Mouse (Mus musculus): ENCODE measurements at regions not wholly inside any gene's neighbourhood (a gene's known extent, or its start where the extent isn't known, plus 50 kb on each side); places are given as distances from the start of the nearest gene placed in this dataset.

DNA sequence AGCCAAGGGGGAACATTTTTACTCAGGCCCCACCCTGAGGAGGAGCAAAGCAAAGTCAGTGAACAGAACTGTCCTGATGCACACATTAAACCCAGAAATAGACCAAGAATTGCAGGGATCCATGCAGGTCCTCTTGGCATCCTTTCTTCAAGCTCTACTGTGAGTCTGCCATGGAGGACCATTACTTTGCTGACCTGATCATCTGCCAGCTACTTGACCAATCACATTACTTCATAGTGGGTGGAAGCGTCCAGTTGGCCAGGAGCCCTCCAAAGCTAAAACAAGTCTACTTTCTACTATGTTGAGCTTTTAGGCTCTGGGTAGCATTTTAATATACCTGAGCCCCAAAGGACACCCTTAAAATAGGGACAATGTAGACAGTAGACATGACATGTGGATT, 98.6 kb upstream of the Lgalsl start:
- DNase-seq (ENCODE audit: low spot score in 2 of 2) = no peak

DNA sequence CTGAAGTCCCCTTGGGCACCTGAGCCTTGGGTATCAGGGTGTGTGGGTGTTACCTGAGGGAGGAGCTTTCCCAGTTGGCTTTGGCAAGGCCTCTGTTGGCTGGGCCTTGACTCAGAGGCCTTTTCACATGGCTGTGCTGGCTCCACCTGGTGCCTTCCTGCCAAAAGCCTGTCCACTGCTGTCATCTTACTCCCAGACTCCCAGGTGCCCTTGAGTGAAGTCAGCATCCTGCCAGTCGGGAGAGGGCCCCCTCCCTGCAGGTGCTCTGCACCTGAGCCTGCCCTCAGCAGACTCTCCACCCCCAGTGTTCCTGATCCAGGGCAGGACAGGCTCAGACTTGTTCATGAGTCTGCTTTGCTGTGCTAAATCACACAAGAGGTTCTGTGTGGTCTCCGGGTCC, 99.2 kb upstream of the Lgalsl start:
- DNase-seq (ENCODE audit: low spot score in 2 of 2) = no peak

DNA sequence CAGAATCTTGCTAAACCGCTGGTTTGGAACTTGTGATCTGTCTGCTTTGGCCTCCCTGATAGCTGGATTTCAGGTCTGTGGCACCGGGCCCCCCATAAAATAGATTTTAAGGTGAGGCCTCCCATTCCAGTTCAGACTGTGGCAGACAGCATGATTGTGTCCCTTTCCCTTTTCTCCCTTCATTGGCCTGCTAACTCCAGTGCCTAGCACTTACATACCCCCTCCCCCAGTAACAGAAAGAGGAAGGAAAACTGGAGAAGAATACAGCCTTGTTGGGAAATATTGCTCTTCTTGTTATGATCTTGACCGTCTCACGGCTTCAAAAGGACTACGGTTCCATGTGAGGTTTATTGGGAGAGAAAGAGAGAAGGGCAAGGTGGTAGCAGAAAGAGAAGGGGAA, 99.7 kb upstream of the Lgalsl start:
- no peak for DNase-seq (ENCODE audit: low spot score in 2 of 2)

DNA sequence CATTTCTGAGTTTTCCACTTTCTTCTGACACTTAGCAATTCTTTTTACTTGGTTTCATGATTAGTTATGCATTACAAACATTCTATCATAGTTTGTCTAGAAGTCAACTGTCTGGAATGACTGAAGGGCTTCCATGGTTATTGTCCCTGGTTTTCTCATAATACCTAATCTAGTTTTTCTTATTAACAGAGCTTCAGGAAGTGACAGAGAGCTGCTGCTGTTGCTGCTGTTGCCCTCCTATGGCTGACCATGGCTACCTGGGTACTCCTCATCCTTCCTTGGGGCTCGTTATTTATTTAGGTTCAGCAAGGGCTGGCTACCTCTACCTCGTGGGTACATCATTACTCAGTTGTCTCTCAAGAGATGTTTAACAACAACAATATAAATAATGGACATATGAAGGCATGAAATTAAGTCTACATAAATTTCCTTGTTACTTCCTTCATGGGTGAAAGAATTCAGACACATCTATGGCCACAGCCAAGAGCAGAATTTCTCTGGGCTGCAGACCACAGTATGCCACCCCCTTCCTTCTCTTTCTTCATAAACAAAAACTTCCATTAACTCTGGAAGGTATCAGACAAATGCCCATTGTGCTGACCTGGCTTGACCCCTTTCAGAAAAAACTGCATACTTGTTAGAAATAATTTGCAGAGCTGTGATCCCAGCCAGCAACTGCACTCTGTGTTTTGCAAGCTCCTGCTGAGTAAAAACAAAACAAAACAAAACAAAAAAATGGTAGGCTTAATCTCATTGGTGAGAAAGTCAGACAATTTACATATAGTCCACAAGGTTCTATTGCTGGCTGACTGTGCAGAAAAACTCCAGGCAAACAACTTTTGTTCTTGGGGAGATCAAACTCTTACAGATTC, 103.6 kb upstream of the Lgalsl start:
- no peak for DNase-seq (ENCODE audit: low spot score in 2 of 2)

DNA sequence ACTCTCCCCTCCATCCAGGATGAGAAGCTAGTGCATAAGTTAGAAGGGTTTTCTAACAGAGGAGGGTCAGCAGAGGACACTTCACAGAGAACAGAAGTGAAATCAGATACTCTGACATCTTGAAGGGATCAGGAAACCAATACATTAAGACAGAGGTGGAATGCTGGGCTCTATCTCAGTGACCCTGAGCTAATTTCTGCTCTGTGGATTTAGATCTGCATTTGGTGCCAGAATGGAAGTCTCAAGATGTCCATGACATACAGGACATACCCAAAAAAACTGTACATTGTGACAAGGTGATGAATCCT, 104.2 kb upstream of the Lgalsl start:
- no peak for DNase-seq (ENCODE audit: low spot score in 2 of 2)

DNA sequence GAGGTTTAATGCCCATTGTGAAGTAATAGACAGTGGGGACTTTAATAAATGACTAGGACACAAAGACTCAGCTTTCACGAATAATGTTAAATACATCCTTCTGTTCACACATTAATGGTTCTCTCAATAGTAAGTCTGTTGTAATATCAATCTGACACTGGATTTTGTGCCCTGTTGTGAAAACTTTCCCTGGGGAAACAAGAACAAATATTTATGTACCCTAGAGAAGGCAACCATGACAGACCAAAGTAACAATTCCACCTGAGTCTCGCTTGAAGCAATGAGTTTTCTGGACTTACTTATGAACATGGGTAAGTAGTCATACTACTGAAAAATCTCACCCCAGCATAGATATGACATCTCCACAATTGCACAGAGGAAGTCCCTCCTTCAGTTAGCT, 105.1 kb upstream of the Lgalsl start:
- DNase-seq (ENCODE audit: low spot score in 2 of 2) = no peak

DNA sequence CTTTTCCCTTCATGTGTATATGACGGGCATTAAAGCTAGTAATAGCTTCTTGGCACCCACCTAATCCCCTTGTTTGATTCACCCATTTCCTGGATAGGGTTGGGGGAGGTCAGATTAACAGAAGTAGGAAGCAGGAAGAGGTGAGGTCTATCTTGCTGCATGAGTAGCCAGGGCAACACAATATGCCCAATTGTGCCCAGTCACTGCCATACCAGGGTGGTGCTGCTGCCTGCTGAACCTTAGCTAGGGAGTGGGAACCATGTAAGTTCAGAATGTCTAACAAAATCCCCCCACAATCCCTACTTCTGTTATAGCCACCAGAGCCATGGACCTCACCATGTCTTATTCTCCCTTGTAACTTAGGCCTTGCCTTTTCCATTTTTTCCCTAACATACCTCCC, 106.1 kb upstream of the Lgalsl start:
- DNase-seq (ENCODE audit: low spot score in 2 of 2) = no peak

DNA sequence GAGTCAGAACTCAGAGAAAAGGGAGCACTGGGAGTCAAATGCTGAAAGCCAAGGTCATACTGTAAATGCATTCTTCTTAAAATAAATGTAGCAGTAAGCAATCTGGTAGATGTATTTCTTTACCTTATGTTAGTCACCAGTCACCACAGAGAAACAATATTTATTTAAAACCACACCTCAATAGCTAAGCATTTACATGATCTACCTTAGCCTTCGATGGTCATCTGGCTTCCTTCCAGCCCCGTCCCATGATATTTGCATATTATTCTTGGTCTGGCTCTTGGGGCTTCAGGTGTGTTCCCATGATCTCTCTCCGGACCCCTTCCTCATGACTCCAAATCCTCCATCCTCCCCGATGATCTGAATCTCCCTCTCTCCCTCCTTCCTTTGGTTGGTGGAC, 107.1 kb upstream of the Lgalsl start:
- DNase-seq (ENCODE audit: low spot score in 2 of 2) = no peak

DNA sequence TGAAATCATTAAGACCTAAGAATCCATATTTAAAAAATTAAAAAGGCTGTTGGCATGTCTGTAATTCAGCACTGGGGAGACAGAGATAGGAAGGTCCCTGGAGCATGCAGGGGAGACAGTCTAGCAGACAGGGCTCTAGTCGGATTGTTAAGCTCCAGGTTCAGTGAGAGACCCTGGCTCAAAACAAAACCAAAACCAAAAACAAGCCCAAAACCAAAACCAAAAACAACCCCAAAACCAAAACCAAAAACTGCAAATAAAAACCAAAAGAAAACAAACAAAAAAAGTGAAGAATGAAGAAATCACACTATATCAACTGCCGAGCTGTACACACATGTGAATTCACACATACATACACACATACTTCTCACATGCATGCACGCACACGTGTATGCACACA, 108.8 kb upstream of the Lgalsl start:
- no peak for DNase-seq (ENCODE audit: low spot score in 2 of 2)

DNA sequence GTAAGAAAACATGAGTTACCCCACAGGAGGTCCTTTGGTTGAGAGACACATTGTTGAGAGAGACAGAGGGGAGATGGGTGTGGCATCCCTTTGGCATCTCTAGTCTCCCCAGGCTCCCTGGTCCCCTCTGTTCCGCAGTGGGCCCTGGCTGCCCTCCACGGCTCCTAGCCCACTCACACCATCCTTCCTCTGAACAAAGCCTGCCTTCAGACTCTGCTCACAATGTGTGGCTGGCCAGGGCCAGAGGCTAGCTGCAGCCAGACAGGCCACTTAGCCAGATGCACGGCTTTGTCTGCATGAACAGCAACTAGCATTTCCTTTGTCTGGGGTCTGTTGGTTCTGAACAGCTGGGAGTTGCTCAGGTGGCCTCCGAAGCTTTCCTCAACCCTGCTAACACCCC, 110.7 kb upstream of the Lgalsl start:
- no peak for DNase-seq (ENCODE audit: low spot score in 2 of 2)

DNA sequence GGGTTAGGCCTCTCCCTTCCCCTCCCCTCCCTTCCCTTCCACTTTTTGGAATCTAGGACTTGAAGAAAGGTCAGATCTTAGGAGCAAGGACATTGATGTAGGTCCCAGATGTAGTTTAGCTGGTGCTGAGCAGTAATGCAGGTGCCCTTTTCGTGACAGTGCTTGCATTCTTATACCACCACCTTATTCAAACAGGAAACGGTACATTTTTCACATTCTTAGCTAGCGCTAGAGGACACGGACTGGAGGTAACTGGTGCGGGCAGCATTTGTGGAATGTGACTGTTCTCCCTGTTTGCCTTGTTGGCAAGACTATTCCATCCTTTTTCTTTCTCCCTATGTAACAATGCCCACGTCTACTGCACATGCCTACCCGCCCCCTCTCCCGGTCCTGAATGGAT, 124.7 kb upstream of the Lgalsl start:
- no peak for DNase-seq (ENCODE audit: low spot score in 2 of 2)

DNA sequence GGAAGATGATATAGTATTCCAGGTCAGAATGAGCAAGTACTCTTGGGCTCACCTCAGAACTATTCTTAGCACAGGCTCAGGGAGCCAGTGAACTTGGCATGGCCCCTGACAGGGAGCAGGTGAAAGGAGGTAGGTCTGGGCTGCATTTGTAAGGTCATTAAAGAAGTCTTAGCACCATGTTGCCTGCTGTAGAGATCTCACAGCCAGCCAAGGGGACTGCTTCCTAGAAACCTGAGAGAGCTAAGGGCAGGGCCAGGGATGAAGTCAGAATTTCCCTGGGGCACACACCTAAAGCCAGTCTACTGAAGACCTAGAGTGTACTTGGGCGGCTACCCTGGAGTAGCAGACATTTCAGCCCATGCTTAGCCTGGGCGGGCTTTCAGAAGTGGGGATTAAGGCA, 126.9 kb upstream of the Lgalsl start:
- no peak for DNase-seq (ENCODE audit: low spot score in 2 of 2)

DNA sequence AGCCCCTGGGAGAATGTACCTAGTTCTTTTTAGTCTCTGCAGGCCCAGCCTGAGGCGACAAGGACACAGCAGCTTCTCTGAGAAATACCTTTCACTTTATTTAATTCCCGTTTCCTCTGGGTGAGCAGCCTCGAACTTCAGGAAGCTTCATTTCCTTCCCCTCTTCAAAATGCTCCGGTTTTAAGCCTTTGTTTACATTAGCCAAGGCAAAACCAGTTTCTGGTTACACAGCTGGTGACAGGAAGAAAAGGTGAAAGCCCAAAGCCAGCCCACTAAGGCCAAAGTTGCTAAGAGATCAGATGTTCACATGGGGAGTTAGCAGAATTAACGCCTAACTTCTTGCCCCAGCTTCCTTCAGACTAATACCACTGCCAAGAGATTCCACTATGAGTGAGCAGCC, 127.4 kb upstream of the Lgalsl start:
- no peak for DNase-seq (ENCODE audit: low spot score in 2 of 2)

DNA sequence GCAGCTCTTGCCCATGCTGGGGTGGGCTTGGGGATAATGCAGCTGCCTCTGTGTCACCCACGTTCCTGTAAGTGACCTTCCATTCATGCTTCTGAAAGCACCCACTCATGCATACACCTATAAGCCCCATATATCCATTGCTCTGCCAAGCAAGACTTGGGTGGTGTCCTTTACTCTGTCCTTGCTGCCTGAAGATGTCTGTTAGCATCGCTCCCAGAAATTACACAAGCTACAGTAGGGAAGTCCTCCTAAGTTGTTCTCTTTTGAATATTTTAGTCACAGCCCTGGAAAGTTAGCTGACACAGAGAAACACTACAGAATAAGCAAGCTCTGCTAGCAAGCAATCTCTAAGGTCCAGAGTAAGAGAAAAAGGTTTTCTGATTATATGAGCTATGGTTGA, 129.2 kb upstream of the Lgalsl start:
- DNase-seq (ENCODE audit: low spot score in 2 of 2) = no peak

DNA sequence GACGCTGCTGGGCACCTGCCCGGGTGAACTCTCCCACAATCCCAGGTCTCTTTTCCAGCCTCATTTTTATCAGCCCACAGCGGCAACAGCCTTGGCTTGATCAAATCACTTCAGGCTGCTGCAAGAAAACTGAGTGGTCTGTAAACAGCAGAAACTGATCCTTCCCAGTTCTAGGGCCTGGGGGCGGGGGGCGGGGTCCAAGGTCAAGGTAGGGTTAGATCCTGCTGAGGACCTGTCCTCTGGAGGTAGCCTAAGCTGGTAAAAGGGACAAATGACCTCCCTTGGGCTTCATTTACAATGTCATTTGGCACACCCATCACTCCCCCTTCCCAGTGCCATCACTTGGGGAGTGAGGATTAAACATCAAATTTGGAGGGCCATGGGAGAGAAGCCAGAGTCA, 129.9 kb upstream of the Lgalsl start:
- DNase-seq (ENCODE audit: low spot score in 2 of 2) = no peak

DNA sequence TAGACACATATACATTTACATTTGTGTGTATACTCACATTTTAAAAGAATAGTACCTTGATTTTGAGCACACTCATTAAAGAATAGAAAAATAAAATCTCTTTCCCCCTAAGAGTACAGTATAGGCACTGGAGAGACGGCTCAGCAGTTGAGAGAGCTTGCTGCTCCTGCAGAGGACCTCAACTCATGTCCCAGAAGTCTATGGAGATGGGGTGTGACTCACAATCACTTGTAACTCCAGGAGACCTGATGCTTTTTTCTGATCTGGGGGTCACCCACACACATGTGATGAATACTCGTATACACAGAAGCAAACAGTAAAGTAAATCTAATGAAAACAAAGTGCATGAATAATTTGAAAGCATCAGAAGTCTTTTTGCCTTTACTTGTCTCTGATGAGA, 129.5 kb upstream of the Peli1 start:
- no peak for DNase-seq (ENCODE audit: low spot score in 2 of 2)

DNA sequence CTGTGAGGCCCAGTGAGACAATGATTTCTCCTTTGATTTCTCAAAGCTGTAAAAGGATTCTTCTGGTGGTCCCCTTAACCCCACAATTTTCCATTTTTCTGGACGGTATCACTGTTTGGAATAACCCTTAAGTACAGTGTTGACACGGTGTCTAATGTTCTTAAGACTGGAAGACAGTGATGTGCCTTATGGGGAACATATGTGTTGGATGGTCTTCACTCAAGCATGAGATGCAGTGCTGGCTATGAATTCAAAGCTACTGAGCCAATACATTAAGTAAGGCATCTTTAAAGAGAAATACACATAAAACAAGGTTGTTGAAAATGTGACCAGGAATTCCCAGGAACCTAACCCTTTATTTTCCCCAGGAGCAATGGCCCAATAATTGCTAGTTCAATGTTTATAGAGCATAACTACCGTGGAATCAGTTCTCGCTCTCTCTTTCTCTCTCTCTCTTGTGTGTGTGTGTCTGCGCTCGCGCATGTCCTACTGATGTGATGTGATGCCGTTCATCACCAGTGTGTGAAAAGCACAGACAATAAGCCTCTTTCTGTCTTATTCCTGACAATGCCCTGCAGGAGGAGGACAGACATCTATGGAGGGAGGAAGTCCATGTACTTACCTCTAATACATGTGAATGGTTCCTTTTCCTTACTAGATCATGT, 125.4 kb upstream of the Peli1 start:
- no peak for DNase-seq (ENCODE audit: low spot score in 2 of 2)

DNA sequence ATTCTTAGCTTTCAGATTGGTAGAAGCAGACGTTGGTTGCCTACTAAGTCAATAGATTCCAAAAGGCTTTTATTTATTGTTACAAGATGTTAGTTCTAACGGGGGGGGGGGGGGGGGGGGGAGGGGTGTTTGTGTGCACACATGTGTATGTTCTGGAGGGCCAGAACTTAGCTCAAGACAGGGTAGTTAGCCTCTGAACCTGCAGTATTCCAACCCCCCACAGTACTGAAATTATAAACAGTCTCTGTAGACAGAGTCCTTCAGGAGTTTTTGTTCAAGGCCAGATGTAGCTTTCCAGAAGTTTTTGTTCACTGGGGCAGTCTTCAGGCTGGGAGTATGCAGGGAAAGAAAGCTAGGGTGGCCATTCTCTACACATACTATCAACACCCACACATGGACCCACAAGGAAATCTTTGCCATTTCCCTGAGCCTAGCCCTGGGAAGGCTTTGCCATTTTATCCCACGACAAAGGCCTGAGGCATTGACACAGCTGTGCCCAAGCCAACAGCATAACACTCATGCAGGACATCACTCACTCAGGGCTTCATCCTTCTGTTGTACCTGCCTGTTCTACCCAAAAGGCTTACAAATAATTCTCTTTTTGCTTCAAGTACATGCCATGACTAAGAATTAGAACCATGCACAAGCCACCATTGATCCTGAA, 123.6 kb upstream of the Peli1 start:
- DNase-seq (ENCODE audit: low spot score in 2 of 2) = no peak

DNA sequence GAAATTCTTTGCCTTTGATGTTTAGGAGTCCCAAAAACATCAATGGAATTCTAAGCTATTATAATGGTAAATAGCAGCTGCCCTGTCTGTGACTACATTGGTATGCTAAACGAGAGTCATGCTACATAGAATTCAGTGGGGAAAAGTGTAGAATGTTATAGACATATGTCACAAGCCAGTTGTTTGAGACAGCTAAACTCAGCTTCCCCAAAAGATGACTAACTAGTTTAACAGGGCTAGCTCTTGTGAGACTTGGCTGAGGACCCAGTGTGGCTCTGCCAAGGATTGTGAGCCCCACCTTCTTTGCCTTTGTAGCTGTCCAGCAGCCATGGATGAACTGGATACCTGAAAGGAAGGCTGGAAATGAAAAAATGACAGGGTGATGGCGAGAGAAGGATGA, 122.8 kb upstream of the Peli1 start:
- DNase-seq (ENCODE audit: low spot score in 2 of 2) = no peak

DNA sequence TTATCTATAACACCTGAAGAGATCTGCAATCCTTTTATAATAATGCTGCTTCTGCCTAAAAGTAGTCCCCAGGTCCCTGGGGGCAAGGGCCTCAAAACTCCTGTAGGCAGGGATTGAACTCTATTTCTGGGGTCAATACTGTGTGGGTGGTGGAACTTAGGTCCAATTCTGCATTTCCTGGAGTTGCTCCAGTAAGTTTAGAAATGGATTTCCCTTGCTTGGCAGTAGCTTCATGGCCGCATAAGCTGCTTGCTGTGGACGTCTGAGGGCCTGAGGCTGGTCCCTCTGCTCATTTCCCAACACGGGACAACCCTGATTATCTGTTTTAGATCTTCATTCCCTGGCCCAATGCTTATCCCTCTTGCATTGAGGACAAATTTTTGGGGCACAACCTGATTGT, 118.0 kb upstream of the Peli1 start:
- no peak for DNase-seq (ENCODE audit: low spot score in 2 of 2)

DNA sequence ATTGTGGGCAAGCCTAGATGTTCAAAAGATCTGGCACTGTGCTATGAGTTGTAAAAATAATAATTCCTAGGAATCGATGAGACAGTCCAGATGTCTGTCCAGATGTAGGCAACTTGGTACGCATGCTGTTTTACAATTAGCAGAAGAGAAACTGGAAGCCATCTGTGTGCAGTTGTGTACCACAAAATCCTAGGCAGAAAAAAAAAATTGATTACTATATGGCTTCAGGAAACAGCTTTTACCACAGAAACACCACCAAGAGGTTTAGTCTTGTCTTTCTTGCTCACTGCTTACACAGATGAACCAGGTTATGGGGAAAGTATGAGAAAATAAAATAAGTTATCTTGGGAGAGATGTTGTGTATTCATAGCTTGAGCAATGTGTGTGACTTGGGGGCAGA, 109.5 kb upstream of the Peli1 start:
- no peak for DNase-seq (ENCODE audit: low spot score in 2 of 2)

DNA sequence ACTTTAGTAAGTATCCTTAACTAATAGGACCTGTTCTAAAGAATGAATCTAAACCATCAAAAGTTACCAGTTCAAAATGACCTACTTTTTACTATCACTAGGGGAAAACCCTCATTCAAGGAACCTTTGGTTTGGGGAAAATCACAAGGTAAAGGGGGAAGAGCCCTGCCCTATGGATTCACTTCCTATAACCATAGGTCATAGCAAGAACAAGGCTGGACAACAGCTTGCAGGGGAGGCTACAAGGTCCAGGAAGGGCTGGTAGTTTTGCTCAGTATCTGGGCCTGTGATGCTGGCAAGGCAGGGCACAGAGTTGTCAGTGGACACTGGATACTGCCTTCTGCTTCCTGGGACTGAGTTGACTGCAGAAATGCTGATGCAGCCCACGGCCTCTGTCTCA, 109.1 kb upstream of the Peli1 start:
- DNase-seq (ENCODE audit: low spot score in 2 of 2) = no peak

DNA sequence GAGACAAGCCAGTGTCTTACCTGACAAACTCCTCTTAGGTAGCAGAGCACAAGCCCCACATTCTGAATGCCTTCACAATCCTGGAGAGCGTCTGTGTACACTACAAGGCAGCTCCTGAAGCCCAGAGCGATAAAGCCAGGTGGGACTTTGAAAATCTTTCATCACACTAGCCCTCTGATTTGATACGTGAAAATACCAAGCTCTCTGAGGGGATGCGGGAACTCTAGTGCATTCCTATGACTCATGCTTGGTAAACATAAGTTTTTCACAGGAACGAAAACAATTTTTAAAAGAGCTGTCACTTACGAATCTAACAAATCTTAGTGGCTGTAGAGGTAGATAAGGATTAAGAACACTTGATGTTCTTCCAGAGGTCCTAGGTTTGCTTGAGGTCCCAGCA, 108.6 kb upstream of the Peli1 start:
- no peak for DNase-seq (ENCODE audit: low spot score in 2 of 2)

Measured in spleen, postnatal 14 days (tissue).